Mouse (Mus musculus): ENCODE data around the gene Pcnx2. TPM values are rescaled to one million over a fixed set of nuclear protein-coding genes. Genes with fewer than 3 reads are reported as not detected.

The Pcnx2 gene
- polyA plus RNA-seq, 1 experiment from 2014 or later, result 0.10 TPM

DNA sequence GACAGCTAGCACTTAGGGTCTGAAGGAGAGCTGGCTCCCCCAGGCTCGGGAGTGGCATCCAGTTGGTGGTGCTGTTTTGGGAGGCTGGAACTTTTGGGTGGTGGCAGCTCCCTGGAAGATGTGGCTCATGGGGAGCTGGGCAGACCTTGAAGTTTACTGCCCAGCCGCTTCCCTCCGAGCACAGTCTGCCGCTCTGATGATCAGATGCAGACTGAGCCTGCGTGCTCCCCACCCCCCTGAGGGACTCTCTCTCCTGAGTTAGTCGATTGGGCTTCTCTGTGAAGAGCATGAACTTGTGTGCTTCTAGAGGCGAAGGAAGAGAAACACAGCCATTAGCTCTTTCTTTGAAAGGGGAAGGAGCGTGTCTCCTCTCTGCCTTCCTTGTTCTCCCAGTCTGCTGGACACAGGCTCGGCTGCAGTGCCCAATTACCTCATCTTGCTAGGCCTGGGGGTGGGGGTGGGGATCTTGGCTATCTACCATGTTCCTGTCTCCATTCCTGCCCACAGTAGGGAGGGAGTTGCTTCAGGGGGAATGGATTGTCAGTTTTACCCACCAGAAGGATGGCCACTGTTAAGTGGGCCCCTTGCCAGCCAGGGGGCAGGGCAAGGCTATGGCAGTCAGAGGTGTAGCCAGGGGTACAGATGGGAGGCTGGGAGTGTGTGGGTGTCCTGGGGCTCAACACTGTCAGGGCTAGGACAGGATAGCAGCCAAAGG lies 141.6 kb downstream of the Pcnx2 start:
- Histone ChIP-seq H3K27ac (ENCODE audit: poor library complexity, severe bottlenecking) (peak overlapping the region; percentile 47), H3K9ac (peak overlapping the region; percentile 7; the same call in 1 of the 2 replicates), H3K4me3 (no peak overlapping the region), H3K36me3 (no peaks in the 10 kb centered on the region), H3K4me1 (replicated peaks) (peaks cover 22% of the 10 kb centered on the region), H3K27me3 (replicated peaks) (no peaks in the 10 kb centered on the region; the same call in none of the 2 replicates), H3K4me2 (0 out of 2 replicates have a peak overlapping the region, but pooled peaks have one; percentile 17), H3K9me3 (replicated peaks) (no peaks in the 10 kb centered on the region)
- 36% methylated on average over 9 of the region's 9 CpGs for WGBS
- ATAC-seq (ENCODE audit: insufficient number of reproducible peaks, low FRiP score), result peak; percentile 34; the same call in 1 of the 2 replicates

DNA sequence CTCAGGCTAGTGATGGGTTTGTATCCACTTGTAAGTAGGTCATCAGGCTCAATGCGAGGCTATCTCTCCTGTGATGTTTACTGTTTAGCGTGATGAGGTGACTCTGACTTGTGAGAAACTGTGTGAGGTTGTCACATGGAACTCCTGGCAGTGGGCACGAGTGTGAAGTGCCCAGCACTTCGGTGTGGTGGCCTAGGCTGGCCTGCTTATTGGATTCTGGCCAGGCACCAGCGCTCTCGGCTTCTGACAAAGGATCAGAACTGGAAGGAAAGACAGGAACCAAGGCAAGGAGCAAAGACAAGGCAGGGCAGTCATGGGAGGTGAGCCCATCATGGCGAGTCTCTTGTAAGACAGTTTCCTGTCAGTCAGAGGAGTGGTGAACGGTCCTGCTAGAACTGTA lies 142.2 kb downstream of the Pcnx2 start:
- no peak for ATAC-seq (ENCODE audit: insufficient number of reproducible peaks, low FRiP score)

DNA sequence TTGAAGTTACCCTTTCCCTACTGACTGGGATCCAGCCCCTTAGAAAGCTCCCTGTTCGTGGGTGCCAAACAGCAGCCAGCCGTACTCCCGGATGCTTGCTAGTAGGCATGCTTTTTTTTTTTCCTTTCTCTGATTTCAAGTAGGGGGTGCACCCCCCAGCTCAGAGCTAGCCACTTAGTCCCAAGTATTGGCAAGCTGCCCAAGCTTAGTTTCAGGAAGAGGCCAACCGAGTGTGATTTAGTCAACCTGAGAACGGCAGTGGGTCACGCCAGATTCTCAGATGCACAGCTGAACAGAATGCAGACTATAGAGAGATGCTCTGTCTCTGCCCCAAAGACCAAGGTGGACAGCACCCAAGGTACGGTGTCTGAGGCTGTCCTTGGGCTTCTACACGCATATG lies 147.3 kb downstream of the Pcnx2 start:
- Histone ChIP-seq H3K9me3 (replicated peaks) (no peaks in the 10 kb centered on the region), H3K27me3 (replicated peaks) (no peaks in the 10 kb centered on the region; the same call in none of the 2 replicates), H3K4me3 (no peak overlapping the region), H3K9ac (no peak overlapping the region), H3K4me1 (replicated peaks) (peaks cover 18% of the 10 kb centered on the region), H3K4me2 (no peak overlapping the region), H3K27ac (ENCODE audit: poor library complexity, severe bottlenecking) (no peak overlapping the region), H3K36me3 (peaks cover 4% of the 10 kb centered on the region; the same call in 1 of the 2 replicates)
- ATAC-seq (ENCODE audit: insufficient number of reproducible peaks, low FRiP score), result no peak
- 53% methylated on average over 8 of the region's 8 CpGs for WGBS

More for the DNA sequence above, 142.2 kb downstream of the Pcnx2 start:
- no peak overlapping the region for H3K4me3 ChIP-seq
- H3K9ac ChIP-seq, result no peak overlapping the region
- H3K9me3 ChIP-seq (replicated peaks), result no peaks in the 10 kb centered on the region
- H3K4me2 ChIP-seq, result no peak overlapping the region
- peaks cover 28% of the 10 kb centered on the region for H3K4me1 ChIP-seq (replicated peaks)
- WGBS, result 62% methylated on average over 8 of the region's 8 CpGs
- peak overlapping the region; percentile 47; the same call in 1 of the 2 replicates for H3K27ac ChIP-seq (ENCODE audit: poor library complexity, severe bottlenecking)
- H3K36me3 ChIP-seq, result no peaks in the 10 kb centered on the region
- H3K27me3 ChIP-seq (replicated peaks), result no peaks in the 10 kb centered on the region; the same call in none of the 2 replicates

DNA sequence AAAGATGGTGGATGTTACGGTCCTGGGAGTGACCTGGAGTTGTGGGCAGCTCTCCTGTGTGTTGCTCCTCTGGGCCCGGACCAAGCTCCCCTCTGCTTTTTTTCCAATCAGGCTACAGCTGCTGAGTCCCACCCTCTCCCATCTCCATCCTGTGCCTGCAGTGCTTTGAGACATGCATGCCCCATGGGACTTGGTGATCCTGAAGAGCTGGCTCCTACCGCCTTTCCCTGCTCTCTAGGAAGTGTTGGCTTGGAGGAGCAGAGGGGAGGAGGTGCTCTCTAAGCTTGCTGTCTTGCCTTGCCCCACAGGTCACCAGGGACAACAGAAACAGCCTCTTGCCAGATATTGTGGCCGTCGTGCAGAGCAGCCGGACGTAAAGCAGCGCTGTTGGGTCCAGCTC lies 150.7 kb downstream of the Pcnx2 start:
- Histone ChIP-seq H3K4me3 (no peak overlapping the region), H3K9me3 (replicated peaks) (no peaks in the 10 kb centered on the region), H3K36me3 (peaks cover 4% of the 10 kb centered on the region; the same call in 1 of the 2 replicates), H3K4me1 (replicated peaks) (peaks cover 21% of the 10 kb centered on the region), H3K27me3 (replicated peaks) (no peaks in the 10 kb centered on the region; the same call in 1 of the 2 replicates), H3K9ac (no peak overlapping the region), H3K4me2 (no peak overlapping the region), H3K27ac (ENCODE audit: poor library complexity, severe bottlenecking) (no peak overlapping the region)
- 65% methylated on average over 8 of the region's 8 CpGs for WGBS
- ATAC-seq (ENCODE audit: insufficient number of reproducible peaks, low FRiP score), result no peak

DNA sequence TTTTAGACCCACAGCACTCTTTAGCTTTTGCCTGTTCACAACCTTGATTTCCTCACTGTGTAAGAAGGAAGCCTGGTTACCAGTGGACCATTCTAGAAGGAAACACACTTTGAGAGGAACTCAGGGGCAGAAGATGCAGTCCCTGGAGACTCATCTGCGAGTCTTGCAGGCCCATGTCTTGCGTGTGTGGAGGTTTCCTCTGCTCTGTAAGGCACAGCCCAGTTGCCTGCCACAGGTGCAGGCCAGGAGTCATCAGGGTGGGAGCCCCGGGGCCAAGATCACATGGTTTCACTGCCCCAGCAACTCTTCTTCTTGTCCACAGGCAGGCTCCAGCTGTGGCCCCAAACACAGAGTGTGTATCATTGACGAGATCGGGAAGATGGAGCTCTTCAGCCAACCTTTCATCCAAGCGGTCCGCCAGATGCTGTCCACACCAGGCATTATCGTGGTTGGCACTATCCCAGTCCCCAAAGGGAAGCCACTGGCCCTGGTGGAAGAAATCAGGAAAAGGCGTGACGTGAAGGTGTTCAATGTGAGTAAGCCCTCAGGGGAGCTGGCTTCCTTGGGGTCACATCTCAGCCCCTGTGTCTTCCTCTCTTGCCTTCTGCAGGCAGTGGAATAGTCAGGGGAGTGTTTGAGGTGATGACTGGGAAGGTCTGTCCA lies 153.1 kb downstream of the Pcnx2 start:
- no peak overlapping the region for H3K27ac ChIP-seq (ENCODE audit: poor library complexity, severe bottlenecking)
- H3K9ac ChIP-seq, result no peak overlapping the region
- peaks cover 6% of the 10 kb centered on the region; the same call in 1 of the 2 replicates for H3K36me3 ChIP-seq
- no peak overlapping the region for H3K4me3 ChIP-seq
- 84% methylated on average over 10 of the region's 10 CpGs for WGBS
- H3K27me3 ChIP-seq (replicated peaks), result no peaks in the 10 kb centered on the region
- H3K4me2 ChIP-seq, result no peak overlapping the region
- peaks cover 17% of the 10 kb centered on the region for H3K4me1 ChIP-seq (replicated peaks)
- H3K9me3 ChIP-seq (replicated peaks), result no peaks in the 10 kb centered on the region
- no peak for ATAC-seq (ENCODE audit: insufficient number of reproducible peaks, low FRiP score)

DNA sequence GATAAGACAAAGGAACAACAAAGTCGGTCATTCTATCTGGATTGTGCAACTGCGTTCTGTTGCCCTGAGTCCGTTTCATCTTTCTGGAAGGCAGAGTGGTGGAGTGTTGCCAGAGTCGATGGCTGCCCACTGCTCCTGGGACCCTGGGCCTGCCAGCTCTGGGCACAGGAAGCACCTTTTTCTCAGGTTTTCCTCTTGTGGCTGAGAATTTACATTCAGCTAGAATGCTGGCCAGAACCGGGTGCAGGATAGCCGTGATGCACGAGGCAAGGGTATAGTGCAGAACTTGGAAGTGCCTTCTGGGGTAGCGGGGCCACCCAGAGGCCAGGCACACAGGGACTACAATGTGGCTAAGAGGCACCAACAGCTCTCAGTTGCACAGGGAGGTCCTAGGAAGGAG lies 155.7 kb downstream of the Pcnx2 start:
- Histone ChIP-seq H3K4me1 (replicated peaks) (peaks cover 15% of the 10 kb centered on the region), H3K4me2 (no peak overlapping the region), H3K4me3 (no peak overlapping the region), H3K9ac (no peak overlapping the region), H3K27me3 (replicated peaks) (no peaks in the 10 kb centered on the region), H3K36me3 (peaks cover 12% of the 10 kb centered on the region; the same call in 1 of the 2 replicates), H3K27ac (ENCODE audit: poor library complexity, severe bottlenecking) (no peak overlapping the region), H3K9me3 (replicated peaks) (no peaks in the 10 kb centered on the region)
- no peak for ATAC-seq (ENCODE audit: insufficient number of reproducible peaks, low FRiP score)
- 68% methylated on average over 8 of the region's 8 CpGs for WGBS

DNA sequence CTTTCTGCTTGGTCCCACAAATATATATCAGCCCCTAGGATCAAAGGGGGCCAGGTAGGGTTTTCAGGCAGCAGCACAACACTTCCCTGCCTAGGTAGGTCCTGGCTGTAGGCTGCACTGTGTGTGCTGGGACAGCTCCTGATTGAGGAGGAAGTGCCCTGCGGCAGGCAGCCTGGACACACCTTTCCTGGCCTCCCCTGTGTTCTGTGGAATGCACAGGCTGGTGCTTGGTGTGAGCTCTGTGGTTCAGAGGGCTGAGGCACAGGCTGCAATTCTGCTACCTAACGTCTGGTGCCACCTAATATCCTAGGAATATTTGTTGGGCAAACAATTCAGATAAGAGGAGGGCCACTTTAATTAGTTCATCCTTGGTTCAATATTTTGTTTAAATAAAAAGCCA lies 156.3 kb downstream of the Pcnx2 start:
- H3K4me2 ChIP-seq, result no peak overlapping the region
- no peak overlapping the region for H3K4me3 ChIP-seq
- peaks cover 15% of the 10 kb centered on the region for H3K4me1 ChIP-seq (replicated peaks)
- no peak overlapping the region for H3K27ac ChIP-seq (ENCODE audit: poor library complexity, severe bottlenecking)
- WGBS, result 47% methylated on average over 2 of the region's 2 CpGs
- no peak overlapping the region for H3K9ac ChIP-seq
- no peak for ATAC-seq (ENCODE audit: insufficient number of reproducible peaks, low FRiP score)
- no peaks in the 10 kb centered on the region for H3K9me3 ChIP-seq (replicated peaks)
- H3K27me3 ChIP-seq (replicated peaks), result no peaks in the 10 kb centered on the region
- H3K36me3 ChIP-seq, result peaks cover 12% of the 10 kb centered on the region; the same call in 1 of the 2 replicates

DNA sequence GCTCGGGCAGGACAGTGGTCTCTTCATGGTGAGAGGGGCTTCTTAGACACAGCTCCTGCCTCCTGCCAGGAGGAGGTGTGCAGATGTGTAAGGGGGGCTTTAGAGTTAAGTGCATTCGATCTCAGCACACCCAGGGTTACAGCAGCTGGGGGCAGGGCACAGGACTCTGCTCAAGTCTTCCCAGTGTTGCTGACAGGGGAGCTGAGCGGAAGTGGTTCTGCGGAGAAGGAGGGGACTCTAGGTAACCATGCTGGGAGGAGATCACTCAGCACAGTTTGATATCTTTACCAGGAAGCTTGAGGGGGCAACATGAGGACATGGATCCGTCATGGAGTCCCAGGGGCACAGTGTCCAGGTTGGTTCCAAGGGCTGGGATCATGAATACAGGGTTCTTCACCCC lies 156.7 kb downstream of the Pcnx2 start:
- ATAC-seq (ENCODE audit: insufficient number of reproducible peaks, low FRiP score), result no peak; the same call in 1 of the 2 replicates
- Histone ChIP-seq H3K4me1 (replicated peaks) (peaks cover 15% of the 10 kb centered on the region), H3K9me3 (replicated peaks) (no peaks in the 10 kb centered on the region), H3K27me3 (replicated peaks) (no peaks in the 10 kb centered on the region), H3K36me3 (peaks cover 12% of the 10 kb centered on the region; the same call in 1 of the 2 replicates), H3K4me2 (no peak overlapping the region), H3K9ac (no peak overlapping the region), H3K27ac (ENCODE audit: poor library complexity, severe bottlenecking) (no peak overlapping the region), H3K4me3 (no peak overlapping the region)
- 64% methylated on average over 5 of the region's 5 CpGs for WGBS

DNA sequence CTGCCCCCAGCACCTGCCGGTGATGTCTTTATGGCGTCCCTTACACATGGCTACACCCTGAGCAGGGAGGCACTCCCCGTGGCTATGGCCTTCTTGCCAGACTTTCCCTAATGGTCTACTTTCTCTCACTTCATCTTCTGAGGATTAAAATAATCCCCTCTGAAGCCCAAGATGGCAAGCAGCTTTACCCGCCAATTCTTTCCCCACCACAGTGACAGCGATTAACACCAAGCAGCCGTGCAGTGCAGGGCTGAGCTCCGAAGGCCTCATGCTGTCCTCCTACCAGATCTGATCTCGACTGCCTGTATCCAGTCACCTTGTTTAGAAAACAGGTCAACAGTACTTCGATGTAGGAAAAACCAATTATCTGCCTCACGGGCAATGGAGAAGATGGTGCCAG lies 157.5 kb downstream of the Pcnx2 start:
- 84% methylated on average over 10 of the region's 10 CpGs for WGBS
- no peaks in the 10 kb centered on the region for H3K9me3 ChIP-seq (replicated peaks)
- no peak for ATAC-seq (ENCODE audit: insufficient number of reproducible peaks, low FRiP score)
- no peak overlapping the region for H3K27ac ChIP-seq (ENCODE audit: poor library complexity, severe bottlenecking)
- no peaks in the 10 kb centered on the region for H3K27me3 ChIP-seq (replicated peaks)
- H3K4me3 ChIP-seq, result no peak overlapping the region
- no peak overlapping the region for H3K4me2 ChIP-seq
- H3K36me3 ChIP-seq, result peaks cover 8% of the 10 kb centered on the region; the same call in 1 of the 2 replicates
- no peak overlapping the region for H3K9ac ChIP-seq
- peaks cover 15% of the 10 kb centered on the region for H3K4me1 ChIP-seq (replicated peaks)

DNA sequence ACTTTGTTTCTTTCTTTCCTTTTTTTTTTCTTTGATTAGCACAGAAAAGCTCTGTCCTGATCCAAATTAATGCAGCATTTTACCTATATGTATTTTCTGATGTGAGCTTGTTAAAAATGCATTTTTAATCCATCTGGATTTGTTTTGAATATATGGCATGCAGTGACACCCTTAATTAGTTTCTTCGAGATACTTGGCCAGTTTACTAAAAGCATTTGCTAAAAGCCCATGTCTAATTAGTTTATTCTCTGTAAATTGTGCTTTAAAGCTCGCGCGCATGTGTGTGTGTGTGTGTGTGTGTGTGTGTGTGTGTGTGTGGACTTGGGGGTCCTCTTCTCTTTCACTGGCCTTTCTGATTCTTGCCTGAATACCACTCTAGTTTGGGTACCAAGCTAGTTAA lies 159.2 kb downstream of the Pcnx2 start:
- no peaks in the 10 kb centered on the region for H3K9me3 ChIP-seq (replicated peaks)
- ATAC-seq (ENCODE audit: insufficient number of reproducible peaks, low FRiP score), result no peak
- H3K4me1 ChIP-seq (replicated peaks), result peaks cover 19% of the 10 kb centered on the region
- no peaks in the 10 kb centered on the region for H3K27me3 ChIP-seq (replicated peaks)
- 91% methylated on average over 4 of the region's 4 CpGs for WGBS
- H3K9ac ChIP-seq, result no peak overlapping the region
- H3K4me2 ChIP-seq, result no peak overlapping the region
- H3K36me3 ChIP-seq, result peaks cover 8% of the 10 kb centered on the region; the same call in 1 of the 2 replicates
- no peak overlapping the region for H3K27ac ChIP-seq (ENCODE audit: poor library complexity, severe bottlenecking)
- no peak overlapping the region for H3K4me3 ChIP-seq

All from heart, embryonic 12.5 days (tissue).